10 mouse cellular contexts compared by ENCODE assay signal in the genomic region with DNA sequence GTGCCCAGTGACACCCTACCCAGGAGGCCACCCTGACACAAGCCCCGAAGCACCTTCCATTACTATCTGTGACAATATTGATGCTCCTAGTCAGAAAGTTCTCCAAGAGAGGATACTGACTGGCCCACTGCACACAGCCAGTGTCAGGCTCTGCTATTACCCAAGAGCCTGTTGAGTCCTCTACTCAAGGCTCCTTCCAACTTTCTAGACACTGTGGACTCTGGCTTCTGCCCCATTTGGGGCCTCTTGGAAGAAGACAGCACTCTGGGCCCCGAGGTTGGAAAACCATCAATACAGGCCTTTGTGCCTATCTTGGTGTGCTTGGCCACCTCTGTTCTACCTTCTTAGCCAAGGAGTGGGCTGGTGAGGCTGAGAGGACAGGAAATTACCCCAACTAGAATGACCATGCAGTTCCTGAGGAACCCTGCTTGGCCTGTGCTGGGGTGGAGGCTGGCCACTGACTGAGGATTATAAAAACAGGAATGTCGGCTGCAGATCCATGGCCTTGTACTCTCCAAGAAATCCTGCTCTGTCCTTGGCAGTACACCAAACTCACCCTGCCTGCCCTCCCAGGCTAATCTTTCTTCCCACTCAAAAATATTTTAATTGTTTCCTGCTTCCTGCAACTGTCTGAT. TPM values are rescaled to one million over a fixed set of nuclear protein-coding genes. Genes with fewer than 3 reads are reported as not detected.
DNase-seq lines count a peak whose midpoint lies in the region; ATAC-seq and TF ChIP-seq lines count a peak whose summit lies in the region.
"Had no signal": no experiment of that assay in that cellular context is flagged by ENCODE, and none has a peak within 500 bp of the region (broad histone marks: within the 10 kb centered on the region; RNA-seq: fewer than 3 reads in every experiment).

No protein-coding gene starts in this region.

- no peak overlapping the region for H3K4me3 ChIP-seq in midbrain, embryonic 13.5 days (replicated peaks)
- H3K4me3 ChIP-seq in midbrain, embryonic 11.5 days (ENCODE audit: low read depth, low read length), result no peak overlapping the region
- H3K4me3 ChIP-seq in stomach, postnatal 0 days (ENCODE audit: low read depth, low read length), result no peak overlapping the region
- H3K4me3 ChIP-seq in hindbrain, embryonic 12.5 days, result no peak overlapping the region

- TF ChIP-seq CTCF in stomach, postnatal 0 days (IDR thresholded peaks at IDR 0.05; ENCODE audit: low read depth), result no peak

- 0 out of 2 replicates have a peak overlapping the region, but pooled peaks have one; percentile 14 for H3K9ac ChIP-seq in midbrain, embryonic 13.5 days (replicated peaks)
- no peak overlapping the region for H3K9ac ChIP-seq in midbrain, embryonic 11.5 days (ENCODE audit: low read length)
- no peak overlapping the region for H3K9ac ChIP-seq in stomach, postnatal 0 days (ENCODE audit: low read length)
- no peak overlapping the region for H3K9ac ChIP-seq in hindbrain, embryonic 12.5 days

- TF ChIP-seq EP300 in stomach, postnatal 0 days (optimal IDR thresholded peaks at IDR 0.05), result no peak

- H3K27ac ChIP-seq in midbrain, embryonic 13.5 days, result no peak overlapping the region
- H3K27ac ChIP-seq in midbrain, embryonic 11.5 days (ENCODE audit: low read depth, low read length), result no peak overlapping the region
- H3K27ac ChIP-seq in stomach, postnatal 0 days (replicated peaks), result 0 out of 2 replicates have a peak overlapping the region, but pooled peaks have one; percentile 24
- no peak overlapping the region for H3K27ac ChIP-seq in hindbrain, embryonic 12.5 days

- WGBS in midbrain, embryonic 13.5 days, result 93% methylated on average over 3 of the region's 3 CpGs
- WGBS in midbrain, embryonic 11.5 days, result 94% methylated on average over 3 of the region's 3 CpGs
- whole genome bisulfite sequencing in stomach, postnatal 0 days, result 63% methylated on average over 3 of the region's 3 CpGs
- whole genome bisulfite sequencing in hindbrain, embryonic 12.5 days, result 86% methylated on average over 3 of the region's 3 CpGs

- H3K4me2 ChIP-seq in midbrain, embryonic 13.5 days (replicated peaks), result no peak overlapping the region
- H3K4me2 ChIP-seq in midbrain, embryonic 11.5 days, result no peak overlapping the region
- H3K4me2 ChIP-seq in stomach, postnatal 0 days (replicated peaks; ENCODE audit: low read depth), result no peak overlapping the region
- H3K4me2 ChIP-seq in hindbrain, embryonic 12.5 days (replicated peaks), result no peak overlapping the region

- peaks cover 88% of the 10 kb centered on the region for H3K36me3 ChIP-seq in midbrain, embryonic 13.5 days
- H3K36me3 ChIP-seq in midbrain, embryonic 11.5 days (ENCODE audit: control insufficient read depth, insufficient read depth, low read length), result peaks cover 22% of the 10 kb centered on the region
- H3K36me3 ChIP-seq in stomach, postnatal 0 days (ENCODE audit: control insufficient read depth, insufficient read depth, low read length), result peaks cover 42% of the 10 kb centered on the region
- peaks cover 87% of the 10 kb centered on the region for H3K36me3 ChIP-seq in hindbrain, embryonic 12.5 days

- no peaks in the 10 kb centered on the region for H3K9me3 ChIP-seq in midbrain, embryonic 13.5 days
- H3K9me3 ChIP-seq in midbrain, embryonic 11.5 days (ENCODE audit: control insufficient read depth, low read length), result no peaks in the 10 kb centered on the region
- H3K9me3 ChIP-seq in stomach, postnatal 0 days (ENCODE audit: control insufficient read depth, low read length), result no peaks in the 10 kb centered on the region
- no peaks in the 10 kb centered on the region for H3K9me3 ChIP-seq in hindbrain, embryonic 12.5 days (replicated peaks)

- DNase-seq in midbrain, embryonic 11.5 days (ENCODE audit: low spot score, missing footprints), result no peak
- DNase-seq in heart, adult 8-10 months (ENCODE audit: low spot score), result peak; percentile 84
- DNase-seq in kidney, postnatal 25 days, result peak; percentile 76 to 84
- DNase-seq in stomach, postnatal 0 days (ENCODE audit: low spot score), result no peak
- no peak for DNase-seq in cerebellum, adult 9-10 months
- DNase-seq in left cerebral cortex, adult 8-10 months (ENCODE audit: low spot score in 2 of 2), result no peak
- DNase-seq: thymus, adult 2 months had no signal

- no peaks in the 10 kb centered on the region for H3K27me3 ChIP-seq in midbrain, embryonic 13.5 days
- H3K27me3 ChIP-seq in midbrain, embryonic 11.5 days (ENCODE audit: control insufficient read depth, insufficient read depth, low read length), result no peaks in the 10 kb centered on the region
- no peaks in the 10 kb centered on the region for H3K27me3 ChIP-seq in stomach, postnatal 0 days (ENCODE audit: control insufficient read depth, insufficient read depth, low read length)
- no peaks in the 10 kb centered on the region for H3K27me3 ChIP-seq in hindbrain, embryonic 12.5 days
- H3K27me3 ChIP-seq: CH12.LX had no signal

- no peak for ATAC-seq in midbrain, embryonic 13.5 days
- no peak for ATAC-seq in midbrain, embryonic 11.5 days (ENCODE audit: low FRiP score)
- peak; percentile 39; the same call in 1 of the 2 replicates for ATAC-seq in stomach, postnatal 0 days (ENCODE audit: low FRiP score, low TSS enrichment)
- no peak for ATAC-seq in hindbrain, embryonic 12.5 days (ENCODE audit: low FRiP score)

- no peaks in the 10 kb centered on the region for H3K4me1 ChIP-seq in midbrain, embryonic 13.5 days (replicated peaks)
- no peaks in the 10 kb centered on the region for H3K4me1 ChIP-seq in midbrain, embryonic 11.5 days (ENCODE audit: control insufficient read depth, insufficient read depth, low read length)
- H3K4me1 ChIP-seq in stomach, postnatal 0 days (replicated peaks; ENCODE audit: control insufficient read depth, insufficient read depth), result no peaks in the 10 kb centered on the region
- H3K4me1 ChIP-seq in hindbrain, embryonic 12.5 days, result no peaks in the 10 kb centered on the region

RNA-seq across cellular contexts. Expression of a gene that starts 18.2 kb away (rescaled TPM):
- polyA plus RNA-seq in midbrain, embryonic 13.5 days (2015; fragmentation: Nextera tagmentation; extraction: Ambion mirVana), result 97.9 and 99.2 TPM in 2 replicates
- polyA plus RNA-seq in midbrain, embryonic 11.5 days (2014; fragmentation: Nextera tagmentation; extraction: Ambion mirVana), result 72.8 and 83.8 TPM in 2 replicates
- total RNA-seq in heart, adult 8-10 months (2022), result 10 to 100 TPM; 35.7 to 44.4 (median 39.1) TPM
- 35.9 and 38.6 TPM in 2 replicates for polyA plus RNA-seq in stomach, postnatal 0 days (2015; fragmentation: Nextera tagmentation; extraction: Ambion mirVana)
- 83.9 and 85.9 TPM in 2 replicates for polyA plus RNA-seq in hindbrain, embryonic 12.5 days (2016; fragmentation: Nextera tagmentation; extraction: Ambion mirVana)
- 10 to 100 TPM; 51.1 to 77.7 (median 63.9) TPM for total RNA-seq in left cerebral cortex, adult 8-10 months (2022)

RNA-seq across cellular contexts. Expression of a gene that starts 18.4 kb away (rescaled TPM):
- 43.4 and 49.5 TPM in 2 replicates for polyA plus RNA-seq in midbrain, embryonic 13.5 days (2015; fragmentation: Nextera tagmentation; extraction: Ambion mirVana)
- polyA plus RNA-seq in midbrain, embryonic 11.5 days (2014; fragmentation: Nextera tagmentation; extraction: Ambion mirVana), result 44.4 and 50.5 TPM in 2 replicates
- total RNA-seq in heart, adult 8-10 months (2022), result 10 to 100 TPM; 19.5 to 24.0 (median 22.2) TPM
- polyA plus RNA-seq in stomach, postnatal 0 days (2015; fragmentation: Nextera tagmentation; extraction: Ambion mirVana), result 27.5 and 28.3 TPM in 2 replicates
- 39.6 and 42.2 TPM in 2 replicates for polyA plus RNA-seq in hindbrain, embryonic 12.5 days (2016; fragmentation: Nextera tagmentation; extraction: Ambion mirVana)
- 10 to 100 TPM; 13.2 to 17.4 (median 16.3) TPM for total RNA-seq in left cerebral cortex, adult 8-10 months (2022)

RNA-seq across cellular contexts. Expression of a gene that starts 26.3 kb away (rescaled TPM):
- polyA plus RNA-seq in midbrain, embryonic 13.5 days (2015; fragmentation: Nextera tagmentation; extraction: Ambion mirVana), result 3.0 and 4.7 TPM in 2 replicates
- polyA plus RNA-seq in midbrain, embryonic 11.5 days (2014; fragmentation: Nextera tagmentation; extraction: Ambion mirVana), result 6.3 and 7.5 TPM in 2 replicates
- total RNA-seq in heart, adult 8-10 months (2022), result 1 to 10 TPM; 3.5 to 5.7 (median 4.8) TPM
- 18.9 and 23.1 TPM in 2 replicates for polyA plus RNA-seq in stomach, postnatal 0 days (2015; fragmentation: Nextera tagmentation; extraction: Ambion mirVana)
- polyA plus RNA-seq in hindbrain, embryonic 12.5 days (2016; fragmentation: Nextera tagmentation; extraction: Ambion mirVana), result 5.9 and 6.5 TPM in 2 replicates
- total RNA-seq in left cerebral cortex, adult 8-10 months (2022), result 1 to 10 TPM in 2 of 4 experiments, under 1 TPM in 2; 0.38 to 5.7 (median 1.9) TPM

RNA-seq across cellular contexts. Expression of a gene that starts 30.9 kb away (rescaled TPM):
- polyA plus RNA-seq in midbrain, embryonic 13.5 days (2015; fragmentation: Nextera tagmentation; extraction: Ambion mirVana), result 3.1 and 4.2 TPM in 2 replicates
- polyA plus RNA-seq in midbrain, embryonic 11.5 days (2014; fragmentation: Nextera tagmentation; extraction: Ambion mirVana), result 3.3 and 3.5 TPM in 2 replicates
- 10 to 100 TPM; 12.2 to 40.6 (median 16.5) TPM for total RNA-seq in heart, adult 8-10 months (2022)
- 29.1 and 29.4 TPM in 2 replicates for polyA plus RNA-seq in stomach, postnatal 0 days (2015; fragmentation: Nextera tagmentation; extraction: Ambion mirVana)
- 6.3 and 7.3 TPM in 2 replicates for polyA plus RNA-seq in hindbrain, embryonic 12.5 days (2016; fragmentation: Nextera tagmentation; extraction: Ambion mirVana)
- 1 to 10 TPM; 2.1 to 6.1 (median 3.6) TPM for total RNA-seq in left cerebral cortex, adult 8-10 months (2022)

RNA-seq across cellular contexts. Expression of a gene that starts 38.6 kb away (rescaled TPM):
- polyA plus RNA-seq in midbrain, embryonic 13.5 days (2015; fragmentation: Nextera tagmentation; extraction: Ambion mirVana), result 34.5 and 37.6 TPM in 2 replicates
- 36.1 and 39.4 TPM in 2 replicates for polyA plus RNA-seq in midbrain, embryonic 11.5 days (2014; fragmentation: Nextera tagmentation; extraction: Ambion mirVana)
- total RNA-seq in heart, adult 8-10 months (2022), result 10 to 100 TPM in 3 of 4 experiments, 1 to 10 TPM in 1; 8.9 to 13.2 (median 11.2) TPM
- polyA plus RNA-seq in stomach, postnatal 0 days (2015; fragmentation: Nextera tagmentation; extraction: Ambion mirVana), result 13.4 and 15.1 TPM in 2 replicates
- polyA plus RNA-seq in hindbrain, embryonic 12.5 days (2016; fragmentation: Nextera tagmentation; extraction: Ambion mirVana), result 71.7 and 74.9 TPM in 2 replicates
- 1 to 10 TPM; 6.2 to 8.4 (median 8.0) TPM for total RNA-seq in left cerebral cortex, adult 8-10 months (2022)

Comparison
In these comparisons a context has a peak if more than half of its experiments do, and no peak if none do; other contexts are left out.
1. DNase-seq: peak in heart, adult 8-10 months (single experiment) and kidney, postnatal 25 days (2 of 2); none in midbrain, embryonic 11.5 days (single experiment), stomach, postnatal 0 days (single experiment), cerebellum, adult 9-10 months (single experiment) and left cerebral cortex, adult 8-10 months (0 of 2).